Mouse (Mus musculus) embryonic fibroblast, embryonic 13.5 days (primary cell): ENCODE results near the gene Siglec1. TPM values are rescaled to one million over a fixed set of nuclear protein-coding genes. Genes with fewer than 3 reads are reported as not detected.

Source experiments
- H3K27ac ChIP-seq: 2 replicates; pipeline ENCODE4 v1.5.1; 2012; ENCODE audit warnings: low read length, control low read depth, inconsistent platforms; ENCODE audit not compliant: insufficient read depth
- H3K4me1 ChIP-seq: 2 replicates; pipeline ENCODE4 v1.6.1; 2011; ENCODE audit warnings: low read length; ENCODE audit not compliant: control insufficient read depth, insufficient read depth
- H3K4me3 ChIP-seq: 2 replicates; pipeline ENCODE4 v1.5.1; 2011; ENCODE audit warnings: mild to moderate bottlenecking, control low read depth, low read length; ENCODE audit not compliant: insufficient read depth
- CTCF ChIP-seq: IDR thresholded peaks from 2 replicates; pipeline ENCODE4 v1.5.1; 2011; ENCODE audit warnings: mild to moderate bottlenecking, control low read depth, low read length, moderate library complexity, borderline replicate concordance; ENCODE audit not compliant: insufficient read depth
- POLR2A ChIP-seq: IDR thresholded peaks from 2 replicates; pipeline ENCODE4 v1.6.1; 2011; ENCODE audit warnings: low read depth, mild to moderate bottlenecking, control low read depth, low read length, moderate library complexity
- polyA plus RNA-seq: library from polyadenylated mRNA; stranded (reverse); fragments of >200 nt; gene quantifications from 2 replicates; pipeline ENCODE4 v1.2.4, GENCODE M21; 2011; ENCODE audit warnings: low read depth; ENCODE audit not compliant: missing spikeins, insufficient read length

Siglec1 gene
- polyA plus RNA-seq, 1 experiment = 0.70 TPM

- Histone ChIP-seq H3K4me1 (peaks cover 4% of the 10 kb centered on the region), H3K27ac (no peak overlapping the region), H3K4me3 (no peak overlapping the region)
- TF ChIP-seq CTCF (no peak), POLR2A (no peak)
Observed at GRCm38 (mm10) chr2:131101530-131101929, 15.0 kb upstream of the Siglec1 start.

- peak overlapping the region; percentile 99; the same call in 1 of the 2 replicates for H3K27ac ChIP-seq
- H3K4me1 ChIP-seq = peaks cover 10% of the 10 kb centered on the region
- TF ChIP-seq POLR2A = no peak; the same call in 1 of the 2 replicates
- no peak for TF ChIP-seq CTCF
Observed at GRCm38 (mm10) chr2:131097087-131097486, 10.5 kb upstream of the Siglec1 start.

GRCm38 (mm10) chr2:131096101-131096795, 9.7 kb upstream of the Siglec1 start:
- peak overlapping the region; percentile 99 for H3K27ac ChIP-seq
- peaks cover 10% of the 10 kb centered on the region for H3K4me1 ChIP-seq
- H3K4me3 ChIP-seq = no peak overlapping the region
- TF ChIP-seq POLR2A (peak; percentile 32), CTCF (no peak)

More at GRCm38 (mm10) chr2:131097087-131097486, 10.5 kb upstream of the Siglec1 start:
- H3K4me3 ChIP-seq = no peak overlapping the region

GRCm38 (mm10) chr2:131094823-131095222, 8.3 kb upstream of the Siglec1 start:
- Histone ChIP-seq H3K4me3 (no peak overlapping the region), H3K27ac (no peak overlapping the region), H3K4me1 (peaks cover 10% of the 10 kb centered on the region)
- TF ChIP-seq CTCF = peak; percentile 68
- TF ChIP-seq POLR2A = no peak

- no peak overlapping the region for H3K4me3 ChIP-seq
- TF ChIP-seq CTCF = no peak
- TF ChIP-seq POLR2A = no peak
Observed at GRCm38 (mm10) chr2:131093577-131093976, 7.0 kb upstream of the Siglec1 start.

GRCm38 (mm10) chr2:131090852-131091251, 4.3 kb upstream of the Siglec1 start:
- TF ChIP-seq CTCF = no peak
- no peak for TF ChIP-seq POLR2A

More at GRCm38 (mm10) chr2:131093577-131093976, 7.0 kb upstream of the Siglec1 start:
- H3K4me1 ChIP-seq = peaks cover 10% of the 10 kb centered on the region
- no peak overlapping the region for H3K27ac ChIP-seq

GRCm38 (mm10) chr2:131089634-131090033, 3.1 kb upstream of the Siglec1 start:
- H3K4me1 ChIP-seq = no peaks in the 10 kb centered on the region
- H3K4me3 ChIP-seq = no peak overlapping the region
- TF ChIP-seq CTCF (no peak), POLR2A (no peak)
- H3K27ac ChIP-seq = no peak overlapping the region

More at GRCm38 (mm10) chr2:131090852-131091251, 4.3 kb upstream of the Siglec1 start:
- Histone ChIP-seq H3K27ac (no peak overlapping the region), H3K4me3 (no peak overlapping the region), H3K4me1 (peaks cover 2% of the 10 kb centered on the region; the same call in 1 of the 2 replicates)

- no peak overlapping the region for H3K4me3 ChIP-seq
- H3K4me1 ChIP-seq = no peaks in the 10 kb centered on the region
- TF ChIP-seq CTCF = no peak
- no peak overlapping the region for H3K27ac ChIP-seq
Observed at GRCm38 (mm10) chr2:131088581-131088980, 2.0 kb upstream of the Siglec1 start.

GRCm38 (mm10) chr2:131084206-131084605, 2.4 kb downstream of the Siglec1 start:
- no peaks in the 10 kb centered on the region for H3K4me1 ChIP-seq
- no peak overlapping the region for H3K27ac ChIP-seq
- TF ChIP-seq POLR2A (no peak), CTCF (no peak)
- no peak overlapping the region for H3K4me3 ChIP-seq

- Histone ChIP-seq H3K4me1 (no peaks in the 10 kb centered on the region), H3K27ac (no peak overlapping the region), H3K4me3 (no peak overlapping the region)
- TF ChIP-seq CTCF = no peak
- no peak for TF ChIP-seq POLR2A
Observed at GRCm38 (mm10) chr2:131080507-131080906, 6.1 kb downstream of the Siglec1 start.
